Mouse (Mus musculus) myocyte (in vitro differentiated cells): ENCODE data around the gene Tmem178.

ENCODE experiments used
- E2F4 ChIP-seq: IDR thresholded peaks from one replicate; pipeline ENCODE4 v1.6.1; 2011; ENCODE audit warnings: mild to moderate bottlenecking, control low read depth, moderate library complexity; ENCODE audit not compliant: insufficient read depth
- MAX ChIP-seq: IDR thresholded peaks from one replicate; pipeline ENCODE4 v1.6.1; 2011; ENCODE audit warnings: low read depth, mild to moderate bottlenecking, control low read depth
- POLR2A ChIP-seq: IDR thresholded peaks from one replicate; pipeline ENCODE4 v1.6.1; 2011; ENCODE audit warnings: low read depth, mild to moderate bottlenecking, control low read depth, moderate library complexity; ENCODE audit not compliant: insufficient read length
- TCF12 ChIP-seq: IDR thresholded peaks from one replicate; pipeline ENCODE4 v1.6.1; 2011; ENCODE audit warnings: mild to moderate bottlenecking, control low read depth; ENCODE audit not compliant: poor library complexity, insufficient read depth, severe bottlenecking
- TCF3 ChIP-seq: IDR thresholded peaks from one replicate; pipeline ENCODE4 v1.6.1; 2011; ENCODE audit warnings: low read depth, control low read depth; ENCODE audit not compliant: insufficient read length
- USF1 ChIP-seq: IDR thresholded peaks from one replicate; pipeline ENCODE4 v1.6.1; 2011; ENCODE audit warnings: low read depth, mild to moderate bottlenecking, control low read depth, moderate library complexity

DNA sequence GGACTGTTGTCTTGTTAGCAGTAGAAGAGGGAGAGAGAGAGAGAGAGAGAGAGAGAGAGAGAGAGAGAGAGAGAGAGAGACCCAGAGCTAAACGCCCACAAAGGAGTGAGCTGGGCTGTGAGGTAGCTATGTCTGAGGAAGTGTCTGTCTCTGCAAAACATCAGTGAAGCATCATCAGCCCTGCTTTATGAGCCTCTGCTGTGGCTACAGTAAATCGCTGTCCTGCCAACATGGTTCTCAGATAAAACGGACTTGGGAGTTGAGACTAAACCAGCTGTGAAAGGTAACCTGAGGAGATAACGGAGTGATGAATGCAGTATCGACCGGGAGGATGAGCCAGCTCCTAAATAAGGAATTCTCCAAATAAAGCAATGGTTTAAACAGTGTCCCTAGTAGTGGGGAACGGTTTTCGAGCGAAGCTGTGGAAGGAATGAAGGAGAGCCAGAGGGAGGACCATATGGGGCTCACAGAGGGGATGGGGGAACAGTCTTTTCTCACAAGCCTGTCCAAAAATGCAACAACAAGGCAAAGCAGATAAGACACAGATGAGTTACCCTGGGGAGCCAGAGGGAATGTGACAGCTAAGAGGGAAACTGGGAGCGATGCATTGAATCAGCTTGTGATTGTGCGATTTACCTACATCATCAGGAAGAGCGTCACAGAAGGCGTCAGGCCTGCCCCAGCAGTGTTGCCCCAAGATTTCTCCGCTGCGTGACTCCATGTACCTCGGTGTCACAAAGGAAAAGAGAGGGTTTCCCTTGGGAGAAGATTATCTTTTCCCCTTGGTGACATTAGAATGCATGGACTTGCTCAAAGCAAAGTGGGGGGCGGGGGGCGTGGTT lies 66.6 kb downstream of the Tmem178 start:
- TF ChIP-seq POLR2A = no peak
- no peak for TF ChIP-seq E2F4
- TF ChIP-seq MAX = no peak
- TF ChIP-seq USF1 = no peak
- TF ChIP-seq TCF12 = no peak
- no peak for TF ChIP-seq TCF3
